Mouse (Mus musculus): ENCODE results near the gene Prr18. TPM values are rescaled to one million over a fixed set of nuclear protein-coding genes. Genes with fewer than 3 reads are reported as not detected.
"Not testable (repeated sequence)": the region's sequence is repeated elsewhere in the genome, so short reads cannot be mapped to it uniquely, and the experiment has no call there.

Gene Prr18
- under 1 TPM in 2 of 4 experiments, not detected in 2; 0.06 to 0.17 TPM for total RNA-seq (2022)

DNA sequence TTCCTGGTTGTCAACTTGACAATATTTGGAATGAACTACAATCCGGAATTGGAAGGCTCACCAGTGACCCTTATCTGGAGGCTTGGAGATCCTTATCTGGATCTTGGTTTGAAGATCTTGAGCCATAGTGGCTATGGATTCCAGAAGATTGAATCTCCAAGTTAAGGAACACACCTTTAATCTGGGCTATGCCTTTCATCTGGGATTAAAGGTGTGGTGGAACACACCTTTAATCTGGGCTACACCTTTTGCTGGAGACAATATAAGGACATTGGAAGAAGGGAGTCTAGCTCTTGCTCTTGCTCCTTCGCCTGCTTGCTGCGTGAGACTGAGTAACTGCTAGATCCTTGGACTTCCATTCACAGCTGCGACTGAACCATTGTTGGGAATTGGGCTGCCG, at the start of gene Prr18:
Gene Prr18, plus strand, starts transcription at position 301 of the 400 bp plus-strand sequence.
- DNase-seq (ENCODE audit: low spot score): not testable (repeated sequence)

DNA sequence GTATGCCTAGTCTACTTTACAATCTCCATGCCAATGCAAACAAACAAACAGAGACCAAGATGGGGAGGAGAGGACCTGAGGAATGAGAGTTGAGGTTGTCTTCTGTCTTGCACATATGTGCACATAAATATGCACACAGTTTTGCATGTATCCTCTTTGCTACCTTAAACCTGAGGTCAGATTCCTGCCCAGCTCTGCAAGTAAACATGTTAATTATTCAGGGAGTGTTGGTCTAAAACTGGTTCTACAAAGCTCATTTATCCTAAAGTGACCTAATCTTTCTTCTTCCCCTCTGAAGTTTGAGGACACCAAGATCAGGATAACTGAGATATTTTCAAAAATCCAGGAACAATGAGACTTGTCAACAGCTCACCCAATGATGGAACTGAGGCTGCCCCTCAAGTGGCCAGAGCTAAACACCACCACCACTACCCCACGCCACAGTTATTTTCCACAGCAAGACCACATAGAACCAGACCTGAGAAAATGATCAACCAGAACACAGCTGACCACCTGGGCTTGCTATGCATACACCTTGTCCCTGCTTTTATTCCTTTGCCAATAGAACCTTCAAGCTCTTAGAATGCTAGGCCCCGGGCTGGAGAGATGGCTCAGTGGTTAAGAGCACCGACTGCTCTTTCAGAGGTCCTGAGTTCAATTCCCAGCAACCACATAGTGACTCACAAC, 47.1 kb upstream of the Prr18 start:
- no peak for DNase-seq (ENCODE audit: low spot score)

- no peak for DNase-seq (ENCODE audit: low spot score)
Observed at GRCm38 (mm10) chr17:8290736-8291135, 46.5 kb upstream of the Prr18 start.

DNA sequence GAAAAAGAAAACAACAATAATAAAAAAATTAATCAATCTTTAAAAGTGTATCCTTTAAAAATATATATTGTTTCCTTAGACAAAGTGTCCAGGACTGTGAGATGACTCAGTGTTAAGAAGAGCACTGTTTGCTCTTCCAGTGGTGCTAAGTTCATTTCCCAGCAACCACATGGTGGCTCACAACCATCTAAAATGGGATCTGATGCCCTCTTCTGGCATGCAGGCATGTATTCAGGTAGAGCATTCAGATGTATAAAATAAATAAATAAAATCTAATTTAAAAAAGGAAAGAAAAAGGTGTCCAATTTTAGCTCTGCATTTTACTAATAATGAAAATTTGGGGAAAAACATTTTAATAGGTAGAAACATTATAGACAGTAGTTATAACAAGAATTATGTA, 41.4 kb upstream of the Prr18 start:
- no peak for DNase-seq (ENCODE audit: low spot score)

DNA sequence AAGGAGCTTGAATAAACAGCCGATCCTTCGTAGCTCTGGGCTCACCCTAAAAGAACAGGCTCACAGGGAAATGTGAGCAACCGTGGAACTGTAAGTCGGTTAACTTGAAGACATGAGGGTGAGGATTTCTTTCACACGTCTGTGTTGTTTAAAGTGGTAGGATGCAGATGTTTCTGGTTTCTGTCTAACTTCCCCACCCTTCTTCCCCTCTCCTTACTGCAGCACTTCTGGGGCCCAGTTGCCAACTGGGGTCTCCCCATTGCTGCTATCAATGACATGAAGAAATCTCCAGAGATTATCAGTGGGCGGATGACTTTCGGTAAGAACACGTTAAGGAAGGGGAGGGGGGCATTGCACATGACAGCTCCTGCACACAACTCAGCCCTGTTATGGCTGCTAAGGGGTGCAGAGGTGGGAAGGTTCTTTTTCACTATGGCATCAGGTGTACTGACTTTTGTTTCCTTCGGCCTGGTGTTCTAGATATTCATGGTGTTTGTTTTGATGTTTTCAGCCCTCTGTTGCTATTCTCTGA, 40.9 kb upstream of the Prr18 start:
- no peak for DNase-seq (ENCODE audit: low spot score)

- no peak for DNase-seq (ENCODE audit: low spot score)
Observed at GRCm38 (mm10) chr17:8297746-8298145, 39.5 kb upstream of the Prr18 start.

DNA sequence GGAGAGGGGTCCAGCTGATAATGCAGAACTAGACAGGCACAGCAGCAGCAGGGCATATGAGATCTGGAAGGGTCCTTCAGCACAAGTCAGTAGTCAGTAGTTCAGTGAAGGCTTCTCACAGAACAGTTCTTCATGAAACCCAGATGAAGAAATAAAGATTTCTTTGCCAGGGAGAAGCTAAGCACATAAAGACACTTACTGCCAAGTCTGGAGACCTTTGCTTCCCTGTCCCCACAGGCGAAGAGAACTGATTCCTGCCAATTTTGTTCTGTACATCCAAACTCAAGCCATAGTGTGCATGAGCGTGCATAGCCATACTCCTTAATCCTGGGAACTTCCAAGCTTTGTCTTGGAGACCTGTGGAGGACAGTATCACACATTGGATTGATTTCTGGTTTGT, 39.0 kb upstream of the Prr18 start:
- no peak for DNase-seq (ENCODE audit: low spot score)

DNA sequence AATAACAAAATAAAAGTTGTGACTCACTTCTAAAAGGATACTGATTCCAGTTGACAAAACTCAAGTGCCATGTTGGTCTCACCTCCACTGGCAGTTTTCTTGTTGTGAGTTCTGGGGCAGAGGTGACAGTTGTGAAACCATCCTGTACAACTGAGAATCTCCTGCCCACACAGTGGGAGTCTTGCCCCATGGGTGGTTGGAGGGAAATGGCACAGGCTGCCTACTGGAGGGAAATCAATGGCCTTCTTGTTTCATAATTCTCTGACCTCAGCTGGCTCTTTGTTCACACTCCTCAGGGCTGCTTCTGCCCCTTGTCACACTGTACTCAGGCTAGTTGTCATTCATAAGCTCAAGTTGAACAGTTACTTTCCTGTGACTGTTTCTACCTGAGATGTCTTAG, 37.7 kb upstream of the Prr18 start:
- DNase-seq (ENCODE audit: low spot score): no peak

DNA sequence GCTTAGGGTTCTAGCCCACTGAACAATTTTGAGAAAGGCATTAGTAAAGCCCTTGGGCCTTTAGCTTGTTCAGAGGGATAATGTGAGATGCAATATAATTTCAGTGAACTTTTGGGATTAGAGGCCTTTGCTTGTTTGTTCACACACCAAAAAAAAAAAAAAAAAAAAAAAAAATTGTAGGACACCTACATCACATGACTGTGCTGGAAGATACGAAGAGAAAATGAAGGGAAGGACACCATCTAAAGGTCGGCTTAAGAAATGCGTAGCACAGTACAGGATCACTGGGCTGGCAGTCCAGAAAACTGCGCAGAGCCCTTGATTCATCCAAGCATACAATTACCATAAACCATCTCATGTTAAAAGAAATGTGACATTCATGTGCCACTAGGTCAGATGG, 35.7 kb upstream of the Prr18 start:
- DNase-seq (ENCODE audit: low spot score): no peak

DNA sequence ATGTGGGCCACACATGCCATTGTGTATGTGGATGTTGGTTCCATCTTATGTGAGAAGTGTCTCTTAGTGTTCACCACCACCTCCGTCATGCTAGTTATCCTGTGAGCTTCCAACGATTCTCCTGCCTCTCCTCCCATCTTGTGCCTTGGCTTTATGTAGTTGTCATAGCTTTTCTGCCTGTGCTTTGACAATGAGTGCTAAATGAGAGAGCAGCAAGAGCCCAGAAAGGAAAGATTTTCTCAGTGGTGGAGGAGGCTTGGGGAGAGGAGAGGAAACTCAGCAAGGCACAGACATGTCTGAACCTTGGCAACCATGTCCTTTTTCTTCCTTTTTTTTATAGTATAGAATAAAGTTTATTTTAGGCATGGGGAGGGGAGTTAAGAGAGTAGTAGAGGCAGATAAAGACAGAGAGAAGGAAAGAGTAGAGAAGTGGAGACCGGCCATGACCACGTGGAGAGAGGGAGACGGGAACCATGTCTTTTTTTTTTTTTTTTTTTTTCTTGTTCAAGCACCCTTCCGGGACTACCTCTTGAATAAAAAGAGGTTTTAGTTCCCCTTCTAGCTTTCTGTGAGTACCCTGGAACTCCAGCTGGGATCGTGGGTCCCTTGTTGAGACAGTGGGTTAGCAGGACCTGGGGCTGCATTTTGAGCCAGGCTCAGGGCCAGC, 34.4 kb upstream of the Prr18 start:
- no peak for DNase-seq (ENCODE audit: low spot score)

- DNase-seq (ENCODE audit: low spot score): no peak
Observed at GRCm38 (mm10) chr17:8303671-8304070, 33.6 kb upstream of the Prr18 start.

GRCm38 (mm10) chr17:8305801-8306200, 31.5 kb upstream of the Prr18 start:
- no peak for DNase-seq (ENCODE audit: low spot score)

GRCm38 (mm10) chr17:8310838-8311614, 26.2 kb upstream of the Prr18 start, which contains the start of gene Sft2d1:
Gene Sft2d1 (plus strand): TSS chr17:8311102.
- DNase-seq (ENCODE audit: low spot score): peak; percentile 95

DNA sequence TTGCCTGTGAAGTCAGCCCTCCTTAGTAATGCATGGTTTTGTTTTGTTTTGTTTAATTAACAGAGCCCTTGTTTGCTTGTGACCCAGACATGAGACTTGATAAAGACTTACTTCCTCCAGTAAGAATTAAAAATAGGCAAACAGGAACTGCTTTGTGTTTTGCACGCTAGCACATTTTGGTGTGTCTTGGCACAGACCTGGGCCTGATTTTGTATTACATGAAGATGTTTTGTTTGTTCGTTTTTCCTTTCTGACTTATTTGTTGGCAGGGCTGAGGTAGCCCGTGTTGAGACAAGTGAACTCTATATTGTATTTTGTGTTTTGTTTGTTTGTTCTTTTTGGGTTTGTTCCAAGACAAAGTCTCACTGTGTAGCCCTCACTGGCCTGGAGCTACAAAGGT, 25.5 kb upstream of the Prr18 start:
- DNase-seq (ENCODE audit: low spot score): peak; percentile 26

DNA sequence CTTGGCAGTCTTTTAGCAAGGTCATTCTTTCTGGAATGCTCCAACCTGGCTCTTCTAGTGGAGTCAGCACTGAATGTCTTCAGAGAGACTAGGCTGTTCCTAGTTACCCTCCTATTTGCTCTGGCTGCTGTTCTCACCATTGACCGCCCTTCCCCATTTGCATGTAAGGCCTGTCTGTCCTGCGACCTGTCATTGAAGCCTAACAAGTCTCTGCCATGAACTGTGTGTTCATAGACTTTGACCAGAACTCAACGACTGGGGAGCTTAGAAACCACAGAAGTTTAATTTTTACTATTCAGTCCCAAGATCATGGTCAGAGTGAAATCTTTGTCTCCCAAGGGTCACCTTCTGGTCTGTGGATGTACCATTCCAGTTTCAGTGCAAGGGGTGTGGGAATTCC, 23.3 kb upstream of the Prr18 start:
- no peak for DNase-seq (ENCODE audit: low spot score)

GRCm38 (mm10) chr17:8316251-8316650, 21.0 kb upstream of the Prr18 start:
- DNase-seq (ENCODE audit: low spot score): no peak

DNA sequence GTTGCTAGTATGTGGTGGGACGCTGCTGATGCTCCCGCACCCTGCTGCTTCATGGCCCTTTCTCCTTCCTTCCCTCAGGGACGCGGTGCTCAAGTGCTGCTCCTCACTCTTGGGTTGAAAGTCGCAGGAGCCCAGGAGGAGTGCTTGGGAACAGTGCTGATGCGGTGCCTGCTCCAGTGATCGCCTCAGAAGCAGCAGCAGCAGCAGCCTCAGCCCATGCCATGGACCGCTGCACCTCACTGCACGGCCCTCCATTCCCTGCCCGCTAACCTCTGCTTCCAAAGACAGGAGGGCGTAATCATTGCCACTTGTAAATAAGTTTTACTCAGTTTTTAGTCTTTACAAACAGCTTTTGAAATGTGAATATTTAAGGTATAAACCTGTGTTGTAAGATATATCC, 10.4 kb upstream of the Prr18 start:
- not testable (repeated sequence) for DNase-seq (ENCODE audit: low spot score)

DNA sequence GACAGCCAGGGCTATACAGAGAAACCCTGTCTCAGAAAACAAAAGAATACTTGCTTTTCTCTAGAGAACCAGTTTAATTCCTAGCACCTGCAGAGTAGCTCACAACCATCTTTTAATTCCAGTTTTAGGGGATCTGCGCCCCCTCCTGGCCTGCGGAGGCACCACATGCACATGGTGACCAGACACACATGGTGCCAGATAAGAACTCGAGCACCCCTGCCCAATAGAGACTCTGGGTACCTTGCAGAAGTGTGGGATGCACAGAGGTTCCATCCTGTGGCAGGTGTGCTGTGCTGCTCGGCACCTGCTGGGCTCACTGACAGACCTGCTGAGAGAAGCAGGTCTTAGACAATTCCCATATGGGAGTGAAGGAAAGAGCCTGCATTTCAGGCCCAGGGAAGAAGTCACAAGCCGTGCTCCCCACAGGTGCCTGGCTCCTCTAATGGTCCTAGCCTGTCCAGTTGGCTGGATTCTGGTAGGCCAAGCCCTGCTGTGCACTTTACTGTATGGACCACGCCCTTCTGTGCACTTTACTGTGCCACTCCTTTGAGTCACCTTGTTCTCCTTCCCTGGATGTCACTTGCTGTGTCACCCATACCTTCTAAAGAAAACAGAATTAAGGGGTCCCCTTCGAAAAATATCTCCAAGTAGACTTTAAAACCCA, 8.6 kb upstream of the Prr18 start:
- no peak for DNase-seq (ENCODE audit: low spot score)

DNA sequence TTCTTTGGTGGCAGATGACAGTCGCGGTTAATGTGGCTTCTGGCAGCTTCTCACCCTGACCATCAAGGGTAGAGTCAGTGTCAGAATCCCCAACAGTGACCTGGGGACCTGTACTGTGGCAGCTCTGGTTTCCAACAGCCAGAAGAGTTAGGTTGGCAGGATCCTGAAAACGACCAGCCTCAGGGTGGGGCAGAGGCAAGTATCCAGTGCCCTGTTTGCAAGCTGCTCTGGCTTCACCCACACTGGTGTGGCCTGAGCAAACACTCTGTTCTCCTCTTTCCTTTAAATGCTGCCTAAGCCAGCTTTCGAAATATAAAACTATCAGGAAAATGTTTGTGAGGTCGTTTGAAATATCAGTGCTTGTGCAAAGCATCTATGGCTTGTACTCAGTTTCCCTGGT, 6.7 kb upstream of the Prr18 start:
- no peak for DNase-seq (ENCODE audit: low spot score)

DNA sequence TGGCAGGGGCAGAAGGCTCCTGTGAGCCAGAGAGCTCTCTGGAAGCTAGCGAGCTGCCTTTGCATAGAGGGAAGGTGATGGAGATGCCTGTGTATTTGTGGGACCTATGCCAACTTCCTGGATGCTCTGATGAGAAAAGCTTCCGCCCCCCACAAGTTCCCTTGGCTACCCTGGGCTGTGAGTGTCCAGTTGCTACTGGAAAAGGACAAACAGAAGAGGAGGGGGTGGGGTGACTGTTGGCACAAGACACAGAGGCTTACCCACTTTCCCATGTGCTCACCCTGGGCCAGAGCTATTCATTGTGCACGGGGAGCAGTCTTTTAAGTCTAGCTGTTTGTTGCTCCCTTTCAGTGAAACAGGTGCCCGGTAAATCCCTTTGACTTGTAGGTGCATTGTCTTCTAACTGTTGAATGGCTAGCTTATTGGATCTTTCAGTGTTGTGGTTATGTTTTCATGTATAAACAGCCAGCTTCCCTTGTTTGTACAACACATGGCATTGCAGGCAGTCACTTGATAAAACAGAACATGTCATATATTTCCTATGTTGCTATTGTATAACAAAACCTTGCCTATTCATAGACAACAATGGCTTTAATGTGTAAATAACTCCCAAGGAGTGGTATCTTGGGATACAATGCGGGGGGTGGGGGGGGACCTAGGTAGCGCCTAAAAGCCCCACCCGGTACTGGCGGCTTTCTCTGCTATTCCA, 2.6 kb downstream of the Prr18 start:
- DNase-seq (ENCODE audit: low spot score): no peak
